In genomic region chrX:141316217-141316616, GRCm38 (mm10) we compare ENCODE assay signal across 27 mouse cellular contexts.
A peak's percentile ranks its signal among the peaks of the same experiment; 100 is the strongest.
DNase-seq lines count a peak whose midpoint lies in the region; ATAC-seq and TF ChIP-seq lines count a peak whose summit lies in the region.
"Had no signal": no experiment of that assay in that cellular context is flagged by ENCODE, and none has a peak within 500 bp of the region (broad histone marks: within the 10 kb centered on the region; RNA-seq: fewer than 3 reads in every experiment).

No protein-coding gene starts in this region.

- no peaks in the 10 kb centered on the region for H3K27me3 ChIP-seq in kidney, adult 2 months (replicated peaks; ENCODE audit: control insufficient read depth, insufficient read depth, low read length)
- no peaks in the 10 kb centered on the region for H3K27me3 ChIP-seq in kidney, postnatal 0 days (ENCODE audit: insufficient read depth, low read length)
- H3K27me3 ChIP-seq: CH12.LX had no signal

- no peak for TF ChIP-seq CTCF in kidney, adult 2 months (conservative IDR thresholded peaks at IDR 0.05; ENCODE audit: insufficient read depth, insufficient read length, low read depth, low read length)
- TF ChIP-seq CTCF in kidney, postnatal 0 days (IDR thresholded peaks at IDR 0.05; ENCODE audit: low read depth): no peak

- no peaks in the 10 kb centered on the region for H3K36me3 ChIP-seq in kidney, adult 2 months (ENCODE audit: control insufficient read depth, insufficient read depth, low read length)
- no peaks in the 10 kb centered on the region for H3K36me3 ChIP-seq in kidney, postnatal 0 days (ENCODE audit: insufficient read depth, low read length)
- H3K36me3 ChIP-seq: forebrain, embryonic 10.5 days; G1E; heart, embryonic 10.5 days; heart, embryonic 13.5 days had no signal

- TF ChIP-seq POLR2A in kidney, adult 2 months (IDR thresholded peaks at IDR 0.05; ENCODE audit: low read depth, low read length): no peak

- peak overlapping the region; percentile 68 for H3K27ac ChIP-seq in kidney, adult 2 months (ENCODE audit: insufficient read depth, low read depth, low read length)
- no peak overlapping the region for H3K27ac ChIP-seq in kidney, postnatal 0 days
- H3K27ac ChIP-seq: forebrain, embryonic 10.5 days; forebrain, embryonic 13.5 days; heart, adult 2 months; heart, embryonic 10.5 days; heart, embryonic 13.5 days; hindbrain, embryonic 14.5 days; hindbrain, postnatal 0 days had no signal

- no peaks in the 10 kb centered on the region for H3K9me3 ChIP-seq in kidney, postnatal 0 days (replicated peaks; ENCODE audit: low read length)
- H3K9me3 ChIP-seq: forebrain, embryonic 10.5 days; forebrain, embryonic 13.5 days; G1E; heart, embryonic 10.5 days; heart, embryonic 13.5 days had no signal

- no peak overlapping the region for H3K4me3 ChIP-seq in kidney, adult 2 months (ENCODE audit: insufficient read depth, low read depth, low read length)
- H3K4me3 ChIP-seq in kidney, postnatal 0 days (replicated peaks; ENCODE audit: low read depth, low read length): no peak overlapping the region
- H3K4me3 ChIP-seq: forebrain, embryonic 10.5 days; forebrain, embryonic 13.5 days; heart, adult 2 months; heart, embryonic 10.5 days; heart, embryonic 13.5 days had no signal

- H3K4me1 ChIP-seq in kidney, adult 2 months (ENCODE audit: control insufficient read depth, insufficient read depth, low read length): no peaks in the 10 kb centered on the region
- no peaks in the 10 kb centered on the region for H3K4me1 ChIP-seq in kidney, postnatal 0 days (replicated peaks; ENCODE audit: insufficient read depth, low read length)
- H3K4me1 ChIP-seq: forebrain, embryonic 10.5 days; forebrain, embryonic 13.5 days; heart, embryonic 10.5 days; heart, embryonic 13.5 days had no signal

- H3K4me2 ChIP-seq in kidney, postnatal 0 days (ENCODE audit: low read length): no peak overlapping the region
- H3K4me2 ChIP-seq: forebrain, embryonic 13.5 days; heart, embryonic 13.5 days; hindbrain, embryonic 14.5 days had no signal

- H3K9ac ChIP-seq in kidney, postnatal 0 days (ENCODE audit: low read depth, low read length): no peak overlapping the region
- H3K9ac ChIP-seq: forebrain, embryonic 13.5 days; heart, embryonic 13.5 days; hindbrain, embryonic 14.5 days had no signal

- no peak for DNase-seq in kidney, adult 2 months
- no peak for DNase-seq in kidney, adult 8-10 months
- peak; percentile 52 for DNase-seq in kidney, postnatal 0 days (ENCODE audit: low spot score)
- no peak for DNase-seq in kidney, postnatal 36 days
- peak; percentile 6 for DNase-seq in adipocyte (ENCODE audit: low spot score)
- DNase-seq in layer of hippocampus, postnatal 25 days (ENCODE audit: extremely low spot score in 1 of 2, low spot score in 1 of 2): no peak
- DNase-seq: adrenal gland, postnatal 10 days; adrenal gland, postnatal 36 days; B cell, adult 2 months; cerebellum, adult 18-20 months; cerebellum, adult 9-10 months; cerebellum, postnatal 14 days; gastrocnemius, postnatal 10 days; gastrocnemius, postnatal 36 days; heart, adult 2 months; heart, postnatal 14 days; heart, postnatal 4 days had no signal

- WGBS in kidney, adult 2 months: 4% methylated on average over 1 of the region's 1 CpGs
- WGBS in kidney, postnatal 0 days: 30% methylated on average over 1 of the region's 1 CpGs

- ATAC-seq in kidney, postnatal 0 days (replicated peaks; ENCODE audit: low FRiP score, low read depth): no peak
- ATAC-seq: activated CD4-positive, CD25-positive, alpha-beta regulatory T cell, adult 4 months; forebrain, embryonic 13.5 days; forebrain, embryonic 16.5 days; hindbrain, postnatal 0 days had no signal

Comparison
In these comparisons a context has a peak if more than half of its experiments do, and no peak if none do; other contexts are left out.
1. DNase-seq: peak in kidney, postnatal 0 days (single experiment) and adipocyte (single experiment); none in kidney, adult 2 months (single experiment), kidney, adult 8-10 months (0 of 2), kidney, postnatal 36 days (0 of 2) and layer of hippocampus, postnatal 25 days (0 of 2).